Mouse (Mus musculus) heart, postnatal 0 days (tissue): ENCODE data around the gene Gm21913. TPM values are rescaled to one million over a fixed set of nuclear protein-coding genes. Genes with fewer than 3 reads are reported as not detected.
"Not testable (repeated sequence)": the region's sequence is repeated elsewhere in the genome, so short reads cannot be mapped to it uniquely, and the experiment has no call there.

Experiments used
- ATAC-seq: fragments of 200-750 bp; cut with Nextera tagmentation; 2 replicates; pipeline ENCODE4 v1.8.0; 2017; ENCODE audit warnings: low read depth, moderate number of reproducible peaks, moderate library complexity; ENCODE audit not compliant: insufficient read depth
- DNase-seq: peaks from one replicate; pipeline ENCODE4 v3.0.0-alpha.2; 2016; ENCODE audit warnings: low spot score
- H3K27ac ChIP-seq: fragments of 300-500 bp; sonication (generic); 2 replicates; pipeline ENCODE4 v1.5.1; 2014; ENCODE audit warnings: low read depth, mild to moderate bottlenecking
- H3K27me3 ChIP-seq: fragments of 300-500 bp; sonication (generic); 2 replicates; pipeline ENCODE4 v1.6.1; 2014; ENCODE audit warnings: low read length, mixed read lengths; ENCODE audit not compliant: control insufficient read depth, insufficient read depth
- H3K36me3 ChIP-seq: fragments of 300-500 bp; sonication (generic); replicated peaks from 2 replicates; pipeline ENCODE4 v1.6.1; 2014; ENCODE audit warnings: low read length, mixed read lengths; ENCODE audit not compliant: control insufficient read depth, insufficient read depth
- H3K4me1 ChIP-seq: fragments of 300-500 bp; sonication (generic); 2 replicates; pipeline ENCODE4 v1.6.1; 2014; ENCODE audit warnings: antibody characterized with exemption; ENCODE audit not compliant: control insufficient read depth, insufficient read depth
- H3K4me2 ChIP-seq: fragments of 300-500 bp; sonication (generic); 2 replicates; pipeline ENCODE4 v1.6.1; 2014; ENCODE audit warnings: low read depth, mild to moderate bottlenecking, low read length, moderate library complexity
- H3K4me3 ChIP-seq: fragments of 300-500 bp; sonication (generic); 2 replicates; pipeline ENCODE4 v1.5.1; 2014; ENCODE audit warnings: low read depth, low read length
- H3K9ac ChIP-seq: fragments of 300-500 bp; sonication (generic); replicated peaks from 2 replicates; pipeline ENCODE4 v1.6.1; 2014; ENCODE audit warnings: low read depth, low read length, mixed read lengths
- H3K9me3 ChIP-seq: fragments of 300-500 bp; sonication (generic); replicated peaks from 2 replicates; pipeline ENCODE4 v1.6.1; 2016; ENCODE audit warnings: low read length; ENCODE audit not compliant: control insufficient read depth
- WGBS: fragments of 180-500 bp; shearing (Covaris S2); extraction: QIAGEN DNeasy Blood & Tissue Kit; methylation state at CpG from one replicate; pipeline ENCODE4 v1.1.7; 2014; 5-methylcytosine and 5-hydroxymethylcytosine counted together
- polyA plus RNA-seq: library from polyadenylated mRNA; unstranded; fragments of >200 nt; fragmentation: Nextera tagmentation; extraction: Ambion mirVana; gene quantifications from 2 replicates; pipeline ENCODE4 v1.2.1, GENCODE M21; 2015
- total RNA-seq: library from RNA; depleted of rRNA; stranded (reverse); fragments of >200 nt; gene quantifications from 2 replicates; pipeline ENCODE4 v1.2.3, GENCODE M21; 2014; ENCODE audit warnings: low replicate concordance; rRNA removed

Gm21913 gene
- total RNA-seq (not detected in 2 replicates), polyA plus RNA-seq (not detected in 2 replicates)

GRCm38 (mm10) chrY:74623596-74623995 lies at the start of gene Gm21913:
Gene Gm21913, plus strand, starts transcription at chrY:74623896.
- H3K4me1 ChIP-seq, H3K27me3 ChIP-seq, H3K9ac ChIP-seq, H3K9me3 ChIP-seq, DNase-seq, H3K4me3 ChIP-seq, H3K4me2 ChIP-seq, ATAC-seq, H3K36me3 ChIP-seq, H3K27ac ChIP-seq: not testable (repeated sequence)
- no CpG with 5 or more reads among the region's 3 CpGs for WGBS

Other genes with a start within 250 kb of the Gm21913 start
- gene Gm29110, start 153.4 kb upstream of the Gm21913 start, total RNA-seq, result not detected in 2 replicates
- gene Gm29110, start 153.4 kb upstream of the Gm21913 start, polyA plus RNA-seq, result not detected in 2 replicates